Mouse (Mus musculus): ENCODE results near the gene Ctsc. TPM values are rescaled to one million over a fixed set of nuclear protein-coding genes. Genes with fewer than 3 reads are reported as not detected.
"Not testable (repeated sequence)": the region's sequence is repeated elsewhere in the genome, so short reads cannot be mapped to it uniquely, and the experiment has no call there.

Ctsc gene
- 24.9 and 25.2 TPM in 2 replicates for polyA plus RNA-seq (2014; fragmentation: Nextera tagmentation; extraction: Ambion mirVana)

- Histone ChIP-seq H3K27me3 (ENCODE audit: control insufficient read depth, insufficient read depth, low read length) (no peaks in the 10 kb centered on the region), H3K9ac (peak within 1 kb of the TSS; percentile 51), H3K4me2 (replicated peaks) (peak within 1 kb of the TSS; percentile 76), H3K36me3 (replicated peaks; ENCODE audit: control insufficient read depth, insufficient read depth) (no peaks in the 10 kb centered on the region), H3K4me3 (replicated peaks; ENCODE audit: low read length) (peak within 1 kb of the TSS; percentile 34), H3K27ac (no peak within 1 kb of the TSS), H3K9me3 (ENCODE audit: control insufficient read depth, low read length) (no peaks in the 10 kb centered on the region), H3K4me1 (replicated peaks; ENCODE audit: control insufficient read depth, insufficient read depth, low read length) (0 out of 2 replicates have a peak, but pooled peaks cover 4% of the 10 kb centered on the region)
- DNase-seq (ENCODE audit: low spot score) (peak; percentile 41), ATAC-seq (ENCODE audit: low FRiP score) (peak; percentile 85)
- WGBS: 4% methylated on average over 34 of the region's 34 CpGs
Measured at GRCm38 (mm10) chr7:88277858-88278627, at the start of gene Ctsc. Gene Ctsc (plus strand): TSS chr7:88278085.

- DNase-seq (ENCODE audit: low spot score) (no peak), ATAC-seq (ENCODE audit: low FRiP score) (no peak)
- 71% methylated on average over 2 of the region's 2 CpGs for WGBS
- Histone ChIP-seq H3K9me3 (ENCODE audit: control insufficient read depth, low read length) (no peaks in the 10 kb centered on the region), H3K4me3 (replicated peaks; ENCODE audit: low read length) (no peak overlapping the region), H3K4me1 (replicated peaks; ENCODE audit: control insufficient read depth, insufficient read depth, low read length) (no peaks in the 10 kb centered on the region), H3K27me3 (ENCODE audit: control insufficient read depth, insufficient read depth, low read length) (no peaks in the 10 kb centered on the region), H3K36me3 (replicated peaks; ENCODE audit: control insufficient read depth, insufficient read depth) (no peaks in the 10 kb centered on the region), H3K27ac (no peak overlapping the region), H3K9ac (no peak overlapping the region), H3K4me2 (replicated peaks) (no peak overlapping the region)
Measured at GRCm38 (mm10) chr7:88229051-88229450, 48.8 kb upstream of the Ctsc start.

- no peak overlapping the region for H3K4me3 ChIP-seq (replicated peaks; ENCODE audit: low read length)
- H3K27ac ChIP-seq: no peak overlapping the region
- no peaks in the 10 kb centered on the region for H3K4me1 ChIP-seq (replicated peaks; ENCODE audit: control insufficient read depth, insufficient read depth, low read length)
- H3K36me3 ChIP-seq (replicated peaks; ENCODE audit: control insufficient read depth, insufficient read depth): no peaks in the 10 kb centered on the region
- no peak overlapping the region for H3K4me2 ChIP-seq (replicated peaks)
- H3K27me3 ChIP-seq (ENCODE audit: control insufficient read depth, insufficient read depth, low read length): no peaks in the 10 kb centered on the region
- DNase-seq (ENCODE audit: low spot score) (no peak), ATAC-seq (ENCODE audit: low FRiP score) (no peak)
- H3K9me3 ChIP-seq (ENCODE audit: control insufficient read depth, low read length): no peaks in the 10 kb centered on the region
- WGBS: 97% methylated on average over 4 of the region's 4 CpGs
- no peak overlapping the region for H3K9ac ChIP-seq
Measured at GRCm38 (mm10) chr7:88230121-88230520, 47.8 kb upstream of the Ctsc start.

DNA sequence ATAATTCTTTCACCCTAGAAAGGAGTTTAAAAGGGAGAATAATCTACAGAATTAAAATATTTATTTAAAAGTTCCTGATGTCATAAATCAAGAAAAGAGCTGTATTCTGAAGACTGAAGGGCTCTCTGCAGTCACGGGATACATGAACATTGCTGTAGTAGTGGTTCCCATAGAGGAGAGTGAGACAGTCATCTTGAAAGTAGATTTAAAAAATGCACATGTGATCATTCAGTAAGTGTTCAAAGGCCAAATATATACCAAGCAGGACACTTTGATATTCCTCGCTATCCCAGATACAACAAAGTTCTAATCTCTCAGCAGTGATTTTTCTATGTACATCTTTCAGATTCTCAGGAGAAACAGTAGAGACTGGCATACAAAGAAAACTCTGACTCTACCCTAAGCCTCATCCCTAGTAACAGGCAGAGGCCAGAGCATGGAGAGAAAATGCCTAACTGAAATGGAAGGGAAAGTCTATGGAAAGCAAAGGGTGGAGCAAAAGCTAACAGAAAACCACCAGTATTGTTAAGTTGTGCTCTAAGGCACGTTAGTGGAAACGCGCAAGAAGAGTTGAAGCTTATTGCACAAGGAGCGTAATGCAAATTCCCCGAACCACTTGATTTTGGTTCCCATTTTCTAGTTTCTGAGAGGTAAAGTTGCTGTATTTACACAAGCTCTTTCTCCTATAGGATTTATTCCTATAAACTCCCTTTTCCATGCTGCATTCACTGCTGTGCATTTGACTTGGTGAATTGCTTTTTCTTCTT, 46.9 kb upstream of the Ctsc start:
- WGBS: 95% methylated on average over 7 of the region's 7 CpGs
- Histone ChIP-seq H3K9me3 (ENCODE audit: control insufficient read depth, low read length) (no peaks in the 10 kb centered on the region), H3K4me3 (replicated peaks; ENCODE audit: low read length) (no peak overlapping the region), H3K27me3 (ENCODE audit: control insufficient read depth, insufficient read depth, low read length) (no peaks in the 10 kb centered on the region), H3K4me2 (replicated peaks) (no peak overlapping the region), H3K36me3 (replicated peaks; ENCODE audit: control insufficient read depth, insufficient read depth) (no peaks in the 10 kb centered on the region), H3K27ac (no peak overlapping the region), H3K9ac (no peak overlapping the region), H3K4me1 (replicated peaks; ENCODE audit: control insufficient read depth, insufficient read depth, low read length) (no peaks in the 10 kb centered on the region)
- no peak for ATAC-seq (ENCODE audit: low FRiP score)
- DNase-seq (ENCODE audit: low spot score): no peak

- ATAC-seq (ENCODE audit: low FRiP score): no peak
- H3K36me3 ChIP-seq (replicated peaks; ENCODE audit: control insufficient read depth, insufficient read depth): no peaks in the 10 kb centered on the region
- H3K4me3 ChIP-seq (replicated peaks; ENCODE audit: low read length): no peak overlapping the region
- no peak overlapping the region for H3K9ac ChIP-seq
- H3K27ac ChIP-seq: no peak overlapping the region
- no peaks in the 10 kb centered on the region for H3K27me3 ChIP-seq (ENCODE audit: control insufficient read depth, insufficient read depth, low read length)
- no peaks in the 10 kb centered on the region for H3K4me1 ChIP-seq (replicated peaks; ENCODE audit: control insufficient read depth, insufficient read depth, low read length)
- 85% methylated on average over 3 of the region's 3 CpGs for WGBS
- H3K4me2 ChIP-seq (replicated peaks): no peak overlapping the region
- DNase-seq (ENCODE audit: low spot score): no peak
- no peaks in the 10 kb centered on the region for H3K9me3 ChIP-seq (ENCODE audit: control insufficient read depth, low read length)
Measured at GRCm38 (mm10) chr7:88243059-88243458, 34.8 kb upstream of the Ctsc start.

DNA sequence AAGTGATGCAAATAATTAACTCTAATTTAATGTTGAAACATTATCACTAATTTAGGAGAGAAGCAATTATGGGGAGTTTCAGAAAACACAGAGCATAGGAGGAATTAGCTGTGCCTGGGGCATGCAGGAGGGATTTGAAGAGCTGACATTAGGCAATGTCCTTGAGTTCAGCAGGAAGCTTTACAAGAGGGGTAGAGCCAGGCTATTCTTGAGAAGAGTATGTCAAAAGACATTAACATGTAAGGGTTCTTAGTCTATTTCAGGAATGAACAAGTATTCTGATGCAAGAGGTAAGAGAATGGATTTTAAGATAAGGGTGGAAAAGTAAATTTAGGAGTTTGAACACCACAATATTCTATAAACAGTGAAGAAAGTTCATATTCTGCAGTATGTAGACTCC, 33.4 kb upstream of the Ctsc start:
- no peak overlapping the region for H3K4me3 ChIP-seq (replicated peaks; ENCODE audit: low read length)
- H3K9me3 ChIP-seq (ENCODE audit: control insufficient read depth, low read length): no peaks in the 10 kb centered on the region
- no peaks in the 10 kb centered on the region for H3K4me1 ChIP-seq (replicated peaks; ENCODE audit: control insufficient read depth, insufficient read depth, low read length)
- ATAC-seq (ENCODE audit: low FRiP score) (no peak), DNase-seq (ENCODE audit: low spot score) (no peak)
- no peaks in the 10 kb centered on the region for H3K36me3 ChIP-seq (replicated peaks; ENCODE audit: control insufficient read depth, insufficient read depth)
- H3K4me2 ChIP-seq (replicated peaks): no peak overlapping the region
- H3K27me3 ChIP-seq (ENCODE audit: control insufficient read depth, insufficient read depth, low read length): no peaks in the 10 kb centered on the region
- H3K9ac ChIP-seq: no peak overlapping the region
- H3K27ac ChIP-seq: no peak overlapping the region

DNA sequence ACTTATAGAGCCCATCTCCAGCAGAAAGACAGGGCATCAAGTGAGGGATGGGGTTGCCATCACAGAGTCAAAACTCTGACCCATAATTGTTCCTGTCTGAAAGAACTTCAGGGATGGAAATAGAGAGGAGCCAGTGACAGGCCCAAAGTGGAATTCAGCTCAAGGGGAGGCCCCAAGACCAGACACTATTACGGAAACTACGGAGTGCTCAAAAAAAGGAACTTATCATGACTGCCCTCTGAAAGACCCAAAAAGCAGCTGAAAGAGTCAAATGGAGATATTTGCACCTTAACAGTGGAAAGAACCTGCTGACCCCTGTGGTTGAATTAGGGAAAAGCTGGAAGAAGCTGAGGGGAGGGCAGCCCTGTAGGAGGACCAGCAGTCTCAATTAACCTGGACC, 27.5 kb upstream of the Ctsc start:
- not testable (repeated sequence) for H3K27me3 ChIP-seq (ENCODE audit: control insufficient read depth, insufficient read depth, low read length); H3K36me3 ChIP-seq (replicated peaks; ENCODE audit: control insufficient read depth, insufficient read depth); DNase-seq (ENCODE audit: low spot score); H3K4me1 ChIP-seq (replicated peaks; ENCODE audit: control insufficient read depth, insufficient read depth, low read length); ATAC-seq (ENCODE audit: low FRiP score); H3K9ac ChIP-seq; H3K4me2 ChIP-seq (replicated peaks); H3K27ac ChIP-seq; H3K4me3 ChIP-seq (replicated peaks; ENCODE audit: low read length)
- 96% methylated on average over 2 of the region's 2 CpGs for WGBS
- peaks cover 12% of the 10 kb centered on the region; the same call in 1 of the 2 replicates for H3K9me3 ChIP-seq (ENCODE audit: control insufficient read depth, low read length)

DNA sequence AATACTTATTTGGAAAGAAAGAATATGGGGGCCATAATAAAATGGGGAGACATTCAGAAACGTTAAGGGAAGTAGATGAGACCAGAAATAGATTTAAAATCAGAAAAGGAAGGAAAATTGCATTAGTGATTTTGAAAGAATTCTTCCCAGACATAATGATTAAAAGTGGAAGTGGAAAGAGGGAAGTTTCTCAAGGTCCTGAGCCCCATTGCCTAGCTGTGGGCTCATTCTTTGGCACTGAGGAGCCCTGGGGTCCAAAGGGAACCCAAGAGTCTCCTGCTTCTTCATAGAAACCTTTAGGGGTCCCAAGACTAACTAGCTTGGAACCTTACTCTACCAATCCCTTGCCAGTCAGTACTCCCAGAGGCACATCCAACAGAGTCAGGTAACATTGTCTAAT, 26.4 kb upstream of the Ctsc start:
- Histone ChIP-seq H3K9ac (no peak overlapping the region), H3K27ac (no peak overlapping the region), H3K4me1 (replicated peaks; ENCODE audit: control insufficient read depth, insufficient read depth, low read length) (no peaks in the 10 kb centered on the region), H3K36me3 (replicated peaks; ENCODE audit: control insufficient read depth, insufficient read depth) (no peaks in the 10 kb centered on the region), H3K4me2 (replicated peaks) (no peak overlapping the region), H3K9me3 (ENCODE audit: control insufficient read depth, low read length) (peaks cover 12% of the 10 kb centered on the region; the same call in 1 of the 2 replicates), H3K4me3 (replicated peaks; ENCODE audit: low read length) (no peak overlapping the region), H3K27me3 (ENCODE audit: control insufficient read depth, insufficient read depth, low read length) (no peaks in the 10 kb centered on the region)
- 57% methylated on average over 1 of the region's 1 CpGs for WGBS
- ATAC-seq (ENCODE audit: low FRiP score) (no peak), DNase-seq (ENCODE audit: low spot score) (no peak)

GRCm38 (mm10) chr7:88252129-88252528, 25.8 kb upstream of the Ctsc start:
- H3K27ac ChIP-seq: no peak overlapping the region
- H3K4me2 ChIP-seq (replicated peaks): no peak overlapping the region
- H3K9me3 ChIP-seq (ENCODE audit: control insufficient read depth, low read length): peaks cover 12% of the 10 kb centered on the region; the same call in 1 of the 2 replicates
- H3K27me3 ChIP-seq (ENCODE audit: control insufficient read depth, insufficient read depth, low read length): no peaks in the 10 kb centered on the region
- no peak for ATAC-seq (ENCODE audit: low FRiP score)
- H3K4me1 ChIP-seq (replicated peaks; ENCODE audit: control insufficient read depth, insufficient read depth, low read length): no peaks in the 10 kb centered on the region
- H3K4me3 ChIP-seq (replicated peaks; ENCODE audit: low read length): no peak overlapping the region
- no peaks in the 10 kb centered on the region for H3K36me3 ChIP-seq (replicated peaks; ENCODE audit: control insufficient read depth, insufficient read depth)
- DNase-seq (ENCODE audit: low spot score): no peak
- no peak overlapping the region for H3K9ac ChIP-seq

Measured in hindbrain, embryonic 14.5 days (tissue).